Mouse (Mus musculus): ENCODE data around the gene Dhx36.

DNA sequence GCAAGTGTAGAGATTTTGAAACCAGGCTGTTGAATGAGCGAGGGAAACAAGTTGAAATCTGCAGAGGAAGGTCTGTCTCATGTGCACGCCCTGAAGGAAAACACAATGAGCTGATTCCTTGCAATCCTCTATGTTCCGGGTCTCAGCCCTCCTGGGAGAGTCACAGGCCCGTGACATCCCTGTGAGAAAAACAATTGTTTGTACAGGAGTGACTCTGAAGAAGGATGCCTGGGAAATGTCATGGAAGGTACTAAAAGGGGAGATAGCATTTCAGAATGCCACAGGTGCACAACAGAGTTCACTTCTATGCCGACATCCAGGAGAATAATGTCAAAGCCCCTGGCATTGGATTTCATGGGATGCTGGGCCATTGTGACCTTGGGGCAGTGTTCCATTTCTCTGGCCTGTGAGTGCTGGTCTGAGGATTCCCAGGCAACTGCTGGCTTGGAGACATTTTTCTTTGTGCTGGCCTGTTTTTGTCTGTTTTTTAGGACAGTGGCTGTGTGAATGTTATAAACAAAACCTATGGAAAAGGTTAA is 66.3 kb downstream of the Dhx36 start:
- no peak for TF ChIP-seq POLR2A (IDR thresholded peaks at IDR 0.05; ENCODE audit: control insufficient read depth, extremely low read depth, insufficient read depth, low read length, poor library complexity)
- no peak for TF ChIP-seq CTCF (IDR thresholded peaks at IDR 0.05; ENCODE audit: borderline replicate concordance, control insufficient read depth, extremely low read depth, insufficient read depth, low read length, poor library complexity)
